Mouse (Mus musculus) liver, adult 10 weeks (tissue): ENCODE data around the gene Rhbdl1. TPM values are rescaled to one million over a fixed set of nuclear protein-coding genes. Genes with fewer than 3 reads are reported as not detected.

Experiments
- polyA plus RNA-seq: library from polyadenylated mRNA; stranded (reverse); fragments of 350-450 nt; fragmentation: Illumina TruSeq; extraction: RNeasy Lipid Tissue Mini Kit (QIAGEN cat#74804); gene quantifications from one replicate; pipeline ENCODE4 v1.2.3, GENCODE M21; 2014; ENCODE audit warnings: low read depth, low replicate concordance

The Rhbdl1 gene
- polyA plus RNA-seq, 1 experiment from 2014 or later, result not detected

Other genes with a start within 250 kb of the Rhbdl1 start
- gene Gng13, start 120.1 kb downstream of the Rhbdl1 start, polyA plus RNA-seq, result not detected
- gene Chtf18, start 109.9 kb downstream of the Rhbdl1 start, polyA plus RNA-seq, result not detected
- gene Rpusd1, start 109.6 kb downstream of the Rhbdl1 start, polyA plus RNA-seq, result not detected
- not detected for gene Mslnl, start 101.3 kb downstream of the Rhbdl1 start, polyA plus RNA-seq
- gene Msln, start 82.9 kb downstream of the Rhbdl1 start, polyA plus RNA-seq, result 0.53 TPM
- 2.1 TPM for gene Narfl, start 63.5 kb downstream of the Rhbdl1 start, polyA plus RNA-seq
- gene Haghl, start 51.6 kb downstream of the Rhbdl1 start, polyA plus RNA-seq, result not detected
- not detected for gene Ccdc78, start 50.7 kb downstream of the Rhbdl1 start, polyA plus RNA-seq
- 0.32 TPM for gene Fam173a, start 44.4 kb downstream of the Rhbdl1 start, polyA plus RNA-seq
- gene AC134908.4, start 41.6 kb downstream of the Rhbdl1 start, polyA plus RNA-seq, result 1.6 TPM
- not detected for gene Metrn, start 40.2 kb downstream of the Rhbdl1 start, polyA plus RNA-seq
- gene Fbxl16, start 28.2 kb downstream of the Rhbdl1 start, polyA plus RNA-seq, result not detected
- 0.64 TPM for gene Wdr24, start 13.7 kb downstream of the Rhbdl1 start, polyA plus RNA-seq
- gene Jmjd8, start 8.4 kb downstream of the Rhbdl1 start, polyA plus RNA-seq, result 5.3 TPM
- gene Stub1, start 3.9 kb downstream of the Rhbdl1 start, polyA plus RNA-seq, result 5.4 TPM
- not detected for gene Gm20683, start 4.5 kb upstream of the Rhbdl1 start, polyA plus RNA-seq
- 9.5 TPM for gene Rhot2, start 7.6 kb upstream of the Rhbdl1 start, polyA plus RNA-seq
- gene Wdr90, start 24.2 kb upstream of the Rhbdl1 start, polyA plus RNA-seq, result 0.45 TPM
- 3.8 TPM for gene Mcrip2, start 31.5 kb upstream of the Rhbdl1 start, polyA plus RNA-seq
- 13.0 TPM for gene Mettl26, start 37.8 kb upstream of the Rhbdl1 start, polyA plus RNA-seq
- gene Wfikkn1, start 43.6 kb upstream of the Rhbdl1 start, polyA plus RNA-seq, result not detected
- 0.74 TPM for gene Rab40c, start 82.4 kb upstream of the Rhbdl1 start, polyA plus RNA-seq
- gene Pigq, start 107.6 kb upstream of the Rhbdl1 start, polyA plus RNA-seq, result 14.8 TPM
- gene Nhlrc4, start 107.7 kb upstream of the Rhbdl1 start, polyA plus RNA-seq, result not detected
- not detected for gene A930017K11Rik, start 115.3 kb upstream of the Rhbdl1 start, polyA plus RNA-seq
- gene Capn15, start 148.5 kb upstream of the Rhbdl1 start, polyA plus RNA-seq, result 0.77 TPM
- 2.0 TPM for gene Rab11fip3, start 232.3 kb upstream of the Rhbdl1 start, polyA plus RNA-seq